Mouse (Mus musculus) embryonic fibroblast, embryonic 13.5 days (primary cell): ENCODE measurements around the gene Nfs1.

ENCODE experiments used
- CTCF ChIP-seq: IDR thresholded peaks from 2 replicates; pipeline ENCODE4 v1.5.1; 2011; ENCODE audit warnings: mild to moderate bottlenecking, control low read depth, low read length, moderate library complexity, borderline replicate concordance; ENCODE audit not compliant: insufficient read depth
- POLR2A ChIP-seq: IDR thresholded peaks from 2 replicates; pipeline ENCODE4 v1.6.1; 2011; ENCODE audit warnings: low read depth, mild to moderate bottlenecking, control low read depth, low read length, moderate library complexity

DNA sequence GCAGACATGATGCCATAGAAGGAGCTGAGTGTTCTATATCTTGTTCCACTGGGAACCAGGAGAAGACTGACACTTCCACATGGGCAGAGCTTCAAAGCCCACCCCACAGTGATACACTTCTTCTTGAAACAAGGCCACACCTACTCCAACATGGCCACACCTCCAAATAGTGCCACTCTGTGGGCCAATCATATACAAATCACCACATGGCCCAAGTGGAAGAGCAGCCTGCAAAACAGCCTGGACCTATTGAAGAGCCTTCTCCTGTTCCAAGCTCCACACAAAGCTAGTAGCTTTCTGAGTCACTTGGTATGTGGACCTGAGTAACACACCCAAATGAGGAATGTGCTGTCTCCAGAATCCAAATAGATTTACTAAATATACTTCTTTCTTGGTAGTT lies 24.4 kb downstream of the Nfs1 start:
- TF ChIP-seq CTCF (no peak), POLR2A (no peak)
